Mouse (Mus musculus) T-helper 1 cell (primary cell): ENCODE measurements around the gene Ccdc39.

ENCODE experiments used
- in situ Hi-C: fragments of 300-600 bp; cut with MboI, MseI; formaldehyde crosslinking; loops from one replicate; pipeline ENCODE4 v1.15.1; 2025; ENCODE audit warnings: high pct_unique_total_duplicates

Ccdc39 gene

GRCm38 (mm10) chr3:33843801-33844632 is at the start of gene Ccdc39:
Ccdc39 (minus strand) TSS chr3:33844310.
- in situ Hi-C loops: no loop called here

- in situ Hi-C loops: no loop called here
These were observed 49.3 kb upstream of the Ccdc39 start for GRCm38 (mm10) chr3:33893433-33893832.

- in situ Hi-C loops: no loop called here
These were observed 43.3 kb upstream of the Ccdc39 start for GRCm38 (mm10) chr3:33887438-33887837.

- in situ Hi-C loops: no loop called here
These were observed 39.0 kb upstream of the Ccdc39 start for GRCm38 (mm10) chr3:33883105-33883504.

- in situ Hi-C loops: no loop called here
These were observed 38.6 kb upstream of the Ccdc39 start for GRCm38 (mm10) chr3:33882695-33883094.

GRCm38 (mm10) chr3:33878661-33879060 is 34.6 kb upstream of the Ccdc39 start:
- in situ Hi-C loops: no loop called here

- in situ Hi-C loops: no loop called here
These were observed 30.6 kb upstream of the Ccdc39 start for GRCm38 (mm10) chr3:33874456-33875286.

GRCm38 (mm10) chr3:33873837-33874236 is 29.7 kb upstream of the Ccdc39 start:
- in situ Hi-C loops: no loop called here

GRCm38 (mm10) chr3:33873366-33873765 is 29.3 kb upstream of the Ccdc39 start:
- in situ Hi-C loops: no loop called here

GRCm38 (mm10) chr3:33864000-33864540 is 20.0 kb upstream of the Ccdc39 start:
- in situ Hi-C loops: no loop called here

GRCm38 (mm10) chr3:33858939-33859338 is 14.8 kb upstream of the Ccdc39 start:
- in situ Hi-C loops: no loop called here

GRCm38 (mm10) chr3:33853062-33853461 is 9.0 kb upstream of the Ccdc39 start:
- in situ Hi-C loops: no loop called here

- in situ Hi-C loops: no loop called here
These were observed 6.7 kb upstream of the Ccdc39 start for GRCm38 (mm10) chr3:33850856-33851255.

GRCm38 (mm10) chr3:33846639-33847038 is 2.5 kb upstream of the Ccdc39 start:
- in situ Hi-C loops: no loop called here

- in situ Hi-C loops: no loop called here
These were observed 5.2 kb downstream of the Ccdc39 start for GRCm38 (mm10) chr3:33838877-33839276.

- in situ Hi-C loops: no loop called here
These were observed 7.5 kb downstream of the Ccdc39 start for GRCm38 (mm10) chr3:33836576-33836975.

GRCm38 (mm10) chr3:33832351-33832750 is 11.8 kb downstream of the Ccdc39 start:
- in situ Hi-C loops: no loop called here

- in situ Hi-C loops: loop anchor here (5.0 to 25.0 kb wide), 2 partner anchors 93 to 1462 kb away; partner anchors contain the start of gene Zmat3
These were observed 19.8 kb downstream of the Ccdc39 start for GRCm38 (mm10) chr3:33824135-33824946.

GRCm38 (mm10) chr3:33807151-33807550 is 37.0 kb downstream of the Ccdc39 start:
- in situ Hi-C loops: loop anchor here (10.0 to 25.0 kb wide), 3 partner anchors 248 to 1445 kb away; partner anchors contain the start of gene Zmat3

GRCm38 (mm10) chr3:33800513-33800820 is 43.6 kb downstream of the Ccdc39 start:
- in situ Hi-C loops: loop anchor here (10.0 to 25.0 kb wide), 3 partner anchors 254 to 1438 kb away; partner anchors contain the start of gene Zmat3
